Mouse (Mus musculus): ENCODE results near the gene B2m.

- TF ChIP-seq CTCF (IDR thresholded peaks at IDR 0.05; ENCODE audit: insufficient read depth, low read length) = no peak
- TF ChIP-seq POLR2A (IDR thresholded peaks at IDR 0.05; ENCODE audit: borderline replicate concordance, extremely low read depth, low read depth, low read length) = no peak
Observed at GRCm38 (mm10) chr2:122186751-122187150, 39.3 kb downstream of the B2m start.
